Mouse (Mus musculus) stomach, postnatal 0 days (tissue): ENCODE data around the gene Gm9945. TPM values are rescaled to one million over a fixed set of nuclear protein-coding genes. Genes with fewer than 3 reads are reported as not detected.

ENCODE experiments used
- ATAC-seq: fragments of 200-750 bp; cut with Nextera tagmentation; 2 replicates; pipeline ENCODE4 v1.8.0; 2017; ENCODE audit not compliant: low FRiP score, low TSS enrichment
- DNase-seq: peaks from one replicate; pipeline ENCODE4 v3.0.0-alpha.2; 2016; ENCODE audit warnings: low spot score
- H3K27ac ChIP-seq: fragments of 300-500 bp; sonication (generic); replicated peaks from 2 replicates; pipeline ENCODE4 v1.5.1; 2014; ENCODE audit warnings: mild to moderate bottlenecking, control low read depth
- H3K27me3 ChIP-seq: fragments of 300-500 bp; sonication (generic); 2 replicates; pipeline ENCODE4 v1.6.1; 2014; ENCODE audit warnings: low read length; ENCODE audit not compliant: control insufficient read depth, insufficient read depth
- H3K36me3 ChIP-seq: fragments of 300-500 bp; sonication (generic); 2 replicates; pipeline ENCODE4 v1.6.1; 2014; ENCODE audit warnings: low read length, mixed read lengths; ENCODE audit not compliant: control insufficient read depth, insufficient read depth
- H3K4me1 ChIP-seq: fragments of 300-500 bp; sonication (generic); replicated peaks from 2 replicates; pipeline ENCODE4 v1.6.1; 2014; ENCODE audit warnings: antibody characterized with exemption; ENCODE audit not compliant: control insufficient read depth, insufficient read depth
- H3K4me2 ChIP-seq: fragments of 300-500 bp; sonication (generic); replicated peaks from 2 replicates; pipeline ENCODE4 v1.6.1; 2014; ENCODE audit warnings: low read depth, mild to moderate bottlenecking, control low read depth, moderate library complexity
- H3K4me3 ChIP-seq: fragments of 300-500 bp; sonication (generic); 2 replicates; pipeline ENCODE4 v1.5.1; 2014; ENCODE audit warnings: low read depth, low read length, control low read depth
- H3K9ac ChIP-seq: fragments of 300-500 bp; sonication (generic); 2 replicates; pipeline ENCODE4 v1.6.1; 2014; ENCODE audit warnings: mild to moderate bottlenecking, low read length, control low read depth, mixed read lengths
- H3K9me3 ChIP-seq: fragments of 300-500 bp; sonication (generic); 2 replicates; pipeline ENCODE4 v1.6.1; 2016; ENCODE audit warnings: low read length; ENCODE audit not compliant: control insufficient read depth
- CTCF ChIP-seq: IDR thresholded peaks from 2 replicates; pipeline ENCODE4 v1.5.1; 2016; ENCODE audit warnings: antibody characterized with exemption, low read depth, mild to moderate bottlenecking, moderate library complexity
- EP300 ChIP-seq: optimal IDR thresholded peaks from 2 replicates; pipeline ENCODE3; 2016; ENCODE audit warnings: antibody characterized with exemption
- WGBS: fragments of 180-500 bp; shearing (Covaris S2); extraction: QIAGEN DNeasy Blood & Tissue Kit; methylation state at CpG from one replicate; pipeline ENCODE4 v1.1.7; 2014; 5-methylcytosine and 5-hydroxymethylcytosine counted together
- polyA plus RNA-seq: library from polyadenylated mRNA; unstranded; fragments of >200 nt; fragmentation: Nextera tagmentation; extraction: Ambion mirVana; gene quantifications from 2 replicates; pipeline ENCODE4 v1.2.1, GENCODE M21; 2015

Gene Gm9945
- polyA plus RNA-seq, 1 experiment from 2014 or later = not detected

GRCm38 (mm10) chr11:53525461-53525860, 45.5 kb downstream of the Gm9945 start:
- no peak overlapping the region for H3K27ac ChIP-seq
- 55% methylated on average over 4 of the region's 4 CpGs for WGBS
- ATAC-seq (no peak), DNase-seq (no peak)
- H3K9ac ChIP-seq = no peak overlapping the region
- no peak overlapping the region for H3K4me3 ChIP-seq
- H3K36me3 ChIP-seq = no peaks in the 10 kb centered on the region
- H3K4me1 ChIP-seq = peaks cover 2% of the 10 kb centered on the region
- no peak overlapping the region for H3K4me2 ChIP-seq
- H3K27me3 ChIP-seq = no peaks in the 10 kb centered on the region
- TF ChIP-seq CTCF (no peak), EP300 (no peak)
- H3K9me3 ChIP-seq = no peaks in the 10 kb centered on the region

- H3K4me2 ChIP-seq = no peak overlapping the region
- ATAC-seq (no peak), DNase-seq (no peak)
- peak overlapping the region; percentile 30; the same call in 1 of the 2 replicates for H3K27ac ChIP-seq
- H3K27me3 ChIP-seq = no peaks in the 10 kb centered on the region
- no peaks in the 10 kb centered on the region for H3K36me3 ChIP-seq
- H3K9ac ChIP-seq = no peak overlapping the region
- no peak overlapping the region for H3K4me3 ChIP-seq
- 69% methylated on average over 9 of the region's 9 CpGs for WGBS
- no peaks in the 10 kb centered on the region for H3K9me3 ChIP-seq
- peaks cover 2% of the 10 kb centered on the region for H3K4me1 ChIP-seq
- TF ChIP-seq EP300 (no peak), CTCF (no peak)
Observed at GRCm38 (mm10) chr11:53528397-53529252, 48.7 kb downstream of the Gm9945 start.

GRCm38 (mm10) chr11:53529253-53529557, 49.2 kb downstream of the Gm9945 start:
- Histone ChIP-seq H3K27me3 (no peaks in the 10 kb centered on the region), H3K4me1 (peaks cover 2% of the 10 kb centered on the region), H3K36me3 (peaks cover 4% of the 10 kb centered on the region; the same call in 1 of the 2 replicates), H3K4me2 (no peak overlapping the region; the same call in 1 of the 2 replicates), H3K9ac (peak overlapping the region; percentile 35; the same call in 1 of the 2 replicates), H3K4me3 (no peak overlapping the region), H3K27ac (no peak overlapping the region), H3K9me3 (no peaks in the 10 kb centered on the region)
- TF ChIP-seq EP300 = no peak
- TF ChIP-seq CTCF = no peak
- peak; percentile 22; the same call in 1 of the 2 replicates for ATAC-seq
- 26% methylated on average over 6 of the region's 6 CpGs for WGBS
- DNase-seq = peak; percentile 35

GRCm38 (mm10) chr11:53530001-53530400, 50.0 kb downstream of the Gm9945 start:
- H3K4me2 ChIP-seq = no peak overlapping the region
- peaks cover 10% of the 10 kb centered on the region; the same call in 1 of the 2 replicates for H3K36me3 ChIP-seq
- no peaks in the 10 kb centered on the region for H3K9me3 ChIP-seq
- no peak overlapping the region for H3K9ac ChIP-seq
- no peak overlapping the region for H3K27ac ChIP-seq
- ATAC-seq (no peak), DNase-seq (no peak)
- WGBS = 75% methylated on average over 9 of the region's 9 CpGs
- TF ChIP-seq CTCF (no peak), EP300 (no peak)
- H3K27me3 ChIP-seq = no peaks in the 10 kb centered on the region
- peaks cover 2% of the 10 kb centered on the region; the same call in 1 of the 2 replicates for H3K4me1 ChIP-seq
- no peak overlapping the region for H3K4me3 ChIP-seq

Other genes with a start within 250 kb of the Gm9945 start
- gene Hspa4, start 179.7 kb upstream of the Gm9945 start, polyA plus RNA-seq = 53.6 and 59.9 TPM in 2 replicates
- gene Zcchc10, start 155.5 kb upstream of the Gm9945 start, polyA plus RNA-seq = 11.6 and 12.4 TPM in 2 replicates
- 18.5 and 28.5 TPM in 2 replicates for gene Aff4, start 129.3 kb upstream of the Gm9945 start, polyA plus RNA-seq
- 0.19 and 0.75 TPM in 2 replicates for gene Leap2, start 57.0 kb upstream of the Gm9945 start, polyA plus RNA-seq
- gene Uqcrq, start 49.3 kb upstream of the Gm9945 start, polyA plus RNA-seq = 903 and 973 TPM in 2 replicates
- gene Gdf9, start 49.1 kb upstream of the Gm9945 start, polyA plus RNA-seq = 0.78 and 0.88 TPM in 2 replicates
- 0.08 and 0.13 TPM in 2 replicates for gene Gm10447, start 23.1 kb upstream of the Gm9945 start, polyA plus RNA-seq
- gene Shroom1, start 23.0 kb upstream of the Gm9945 start, polyA plus RNA-seq = 1.3 and 1.7 TPM in 2 replicates
- gene Gm9837, start 9.7 kb upstream of the Gm9945 start, polyA plus RNA-seq = not detected in 2 replicates
- 0.91 and 1.1 TPM in 2 replicates for gene Sowaha, start 108 bp downstream of the Gm9945 start, polyA plus RNA-seq
- 21.2 and 21.5 TPM in 2 replicates for gene Sept8, start 39.1 kb downstream of the Gm9945 start, polyA plus RNA-seq
- gene Kif3a, start 87.2 kb downstream of the Gm9945 start, polyA plus RNA-seq = 22.1 and 25.3 TPM in 2 replicates
- gene Il4, start 138.5 kb downstream of the Gm9945 start, polyA plus RNA-seq = 0.27 and 0.45 TPM in 2 replicates
- not detected in 2 replicates for gene Il13, start 154.5 kb downstream of the Gm9945 start, polyA plus RNA-seq
- 12.4 and 15.7 TPM in 2 replicates for gene Rad50, start 227.2 kb downstream of the Gm9945 start, polyA plus RNA-seq
- not detected in 2 replicates for gene Il5, start 240.6 kb downstream of the Gm9945 start, polyA plus RNA-seq